Mouse (Mus musculus) frontal cortex, postnatal 14 days (tissue): ENCODE measurements around the gene Zbed4.
"Not testable (repeated sequence)": the region's sequence is repeated elsewhere in the genome, so short reads cannot be mapped to it uniquely, and the experiment has no call there.

ENCODE experiments used
- DNase-seq, 2 experiments: peaks; one replicate each; pipeline ENCODE4 v3.0.0; 2022; ENCODE audit warnings: low spot score in 2 of 2

The Zbed4 gene

GRCm38 (mm10) chr15:88738466-88738865 is 13.0 kb upstream of the Zbed4 start:
- DNase-seq, result no peak

GRCm38 (mm10) chr15:88741366-88741765 is 10.1 kb upstream of the Zbed4 start:
- DNase-seq, result no peak

- not testable (repeated sequence) for DNase-seq
Measured at GRCm38 (mm10) chr15:88743371-88743770, 8.1 kb upstream of the Zbed4 start.

- no peak for DNase-seq
Measured at GRCm38 (mm10) chr15:88745347-88745746, 6.1 kb upstream of the Zbed4 start.

GRCm38 (mm10) chr15:88745926-88746325 is 5.5 kb upstream of the Zbed4 start:
- DNase-seq, result no peak

- DNase-seq, result not testable (repeated sequence)
Measured at GRCm38 (mm10) chr15:88749617-88750016, 1.8 kb upstream of the Zbed4 start.

- DNase-seq, result no peak
Measured at GRCm38 (mm10) chr15:88750032-88750431, 1.4 kb upstream of the Zbed4 start.

GRCm38 (mm10) chr15:88750677-88751563 is 540 bp upstream of the Zbed4 start:
- peak; percentile 98 to 99 for DNase-seq

- no peak for DNase-seq
Measured at GRCm38 (mm10) chr15:88752403-88752733, 908 bp downstream of the Zbed4 start.

GRCm38 (mm10) chr15:88754896-88755295 is 3.4 kb downstream of the Zbed4 start:
- DNase-seq, result no peak

- DNase-seq, result no peak
Measured at GRCm38 (mm10) chr15:88755761-88756160, 4.3 kb downstream of the Zbed4 start.

GRCm38 (mm10) chr15:88758061-88758460 is 6.6 kb downstream of the Zbed4 start:
- no peak for DNase-seq

- DNase-seq, result no peak
Measured at GRCm38 (mm10) chr15:88761551-88761950, 10.1 kb downstream of the Zbed4 start.

- not testable (repeated sequence) for DNase-seq
Measured at GRCm38 (mm10) chr15:88766139-88766538, 14.7 kb downstream of the Zbed4 start.

- no peak for DNase-seq
Measured at GRCm38 (mm10) chr15:88768537-88768936, 17.1 kb downstream of the Zbed4 start.

GRCm38 (mm10) chr15:88774630-88775029 is 23.2 kb downstream of the Zbed4 start:
- not testable (repeated sequence) for DNase-seq

GRCm38 (mm10) chr15:88792140-88792850 is 40.8 kb downstream of the Zbed4 start:
- DNase-seq, result no peak

- DNase-seq, result not testable (repeated sequence)
Measured at GRCm38 (mm10) chr15:88794729-88795128, 43.3 kb downstream of the Zbed4 start.

GRCm38 (mm10) chr15:88799950-88800371 is 48.5 kb downstream of the Zbed4 start:
- no peak for DNase-seq

- no peak for DNase-seq
Measured at GRCm38 (mm10) chr15:88800921-88801354, 49.5 kb downstream of the Zbed4 start.

GRCm38 (mm10) chr15:88801903-88802302 is 50.4 kb downstream of the Zbed4 start:
- DNase-seq, result no peak

- no peak for DNase-seq
Measured at GRCm38 (mm10) chr15:88802348-88802747, 50.9 kb downstream of the Zbed4 start.

GRCm38 (mm10) chr15:88808121-88808520 is 56.7 kb downstream of the Zbed4 start:
- no peak for DNase-seq
